Mouse (Mus musculus) erythroblast, adult 5-6 weeks (primary cell): ENCODE results near the gene Osgepl1. TPM values are rescaled to one million over a fixed set of nuclear protein-coding genes. Genes with fewer than 3 reads are reported as not detected.
A peak's percentile ranks its signal among the peaks of the same experiment; 100 is the strongest.
"Not testable (repeated sequence)": the region's sequence is repeated elsewhere in the genome, so short reads cannot be mapped to it uniquely, and the experiment has no call there.

Experiments
- ATAC-seq: replicated peaks from 2 replicates; pipeline ENCODE4 v1.8.0; 2016; ENCODE audit warnings: moderate number of reproducible peaks, mild to moderate bottlenecking, moderate TSS enrichment, inconsistent platforms; ENCODE audit not compliant: poor library complexity, low FRiP score, severe bottlenecking
- total RNA-seq, 2 experiments: library from RNA; stranded (forward) in 1 of 2; stranded (reverse) in 1 of 2; fragments of 150-400 nt in 1 of 2; fragments of 200-764, 138-1000 nt in 1 of 2; gene quantifications; 2 replicates each; pipeline versions ENCODE4 v1.2.3 to v1.2.4; 2015 to 2017; ENCODE audit warnings: low replicate concordance in 2 of 2

The Osgepl1 gene
- 1.5 and 9.6 TPM in 2 replicates for total RNA-seq (2015; ENCODE audit: low replicate concordance)
- total RNA-seq (2017; ENCODE audit: low replicate concordance) = 6.1 and 10.9 TPM in 2 replicates

DNA sequence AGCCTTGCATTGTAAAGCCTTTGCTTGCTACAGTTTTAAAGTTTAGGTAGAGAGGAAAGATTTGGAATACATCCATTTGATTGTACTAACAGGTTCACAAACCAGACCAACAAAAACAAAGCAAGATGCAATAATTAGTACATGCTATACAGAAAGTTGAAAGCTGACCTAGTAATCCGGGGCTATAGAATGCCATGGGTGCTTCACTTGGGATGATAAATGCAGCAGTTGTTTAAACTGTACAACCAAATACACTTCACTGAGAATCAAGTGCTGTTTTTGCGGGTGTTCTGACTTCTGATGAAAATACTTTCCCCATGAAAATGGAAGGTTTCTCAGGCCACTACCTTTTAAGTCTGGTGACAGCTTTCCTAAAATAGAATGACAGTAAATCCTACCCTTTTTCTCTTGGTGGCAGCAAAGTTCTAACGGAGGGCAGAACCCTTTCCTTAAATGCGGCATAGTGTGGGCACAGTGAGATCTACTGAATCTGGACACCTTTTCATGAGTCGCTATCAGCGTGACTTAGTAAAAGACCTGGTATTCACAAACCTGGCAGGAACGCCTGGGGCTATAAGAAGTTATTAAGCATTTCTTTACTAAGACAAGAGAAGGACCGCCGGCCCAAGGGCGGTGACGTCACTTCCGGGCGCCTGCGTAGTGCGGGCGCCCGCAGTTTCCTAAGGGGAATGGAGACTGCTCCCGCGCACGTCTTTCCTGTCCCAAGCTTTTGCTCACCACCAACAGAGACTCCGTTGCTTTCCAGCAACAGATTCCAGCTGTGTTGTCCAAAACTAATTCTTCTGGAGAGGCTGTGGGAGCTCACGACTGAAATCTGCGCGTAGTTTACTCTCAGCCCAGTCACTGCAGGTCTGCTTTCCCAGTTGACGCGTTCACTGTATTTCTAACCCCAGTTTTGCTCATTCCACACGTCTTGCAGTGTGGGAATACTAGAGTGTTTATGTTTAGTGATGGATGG lies at the start of gene Osgepl1:
Gene Osgepl1 (plus strand): TSS at position 636 of the 979 bp plus-strand sequence.
- peak; percentile 99 for ATAC-seq

DNA sequence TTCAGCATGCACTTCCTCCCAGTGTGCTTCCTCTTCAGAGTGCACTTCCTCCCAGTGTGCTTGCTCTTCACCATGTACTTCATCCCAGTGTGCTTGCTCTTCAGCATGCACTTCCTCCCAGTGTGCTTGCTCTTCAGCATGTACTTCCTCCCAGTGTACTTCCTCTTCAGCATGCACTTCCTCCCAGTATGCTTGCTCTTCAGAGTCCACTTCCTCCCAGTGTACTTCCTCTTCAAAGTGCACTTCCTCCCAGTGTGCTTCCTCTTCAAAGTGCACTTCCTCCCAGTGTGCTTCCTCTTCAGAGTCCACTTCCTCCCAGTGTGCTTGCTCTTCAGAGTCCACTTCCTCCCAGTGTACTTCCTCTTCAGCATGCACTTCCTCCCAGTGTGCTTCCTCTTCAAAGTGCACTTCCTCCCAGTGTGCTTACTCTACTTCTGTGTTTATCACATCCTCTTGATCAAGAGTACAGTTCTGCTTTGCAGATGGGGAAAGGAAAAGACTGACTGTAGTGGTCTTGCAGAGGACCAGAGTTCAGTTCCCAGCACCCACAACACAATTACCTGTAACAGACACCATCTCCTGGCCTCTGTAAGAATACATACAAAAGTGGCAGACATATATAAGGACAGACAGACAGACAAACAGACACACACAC lies 48.3 kb upstream of the Osgepl1 start:
- not testable (repeated sequence) for ATAC-seq

DNA sequence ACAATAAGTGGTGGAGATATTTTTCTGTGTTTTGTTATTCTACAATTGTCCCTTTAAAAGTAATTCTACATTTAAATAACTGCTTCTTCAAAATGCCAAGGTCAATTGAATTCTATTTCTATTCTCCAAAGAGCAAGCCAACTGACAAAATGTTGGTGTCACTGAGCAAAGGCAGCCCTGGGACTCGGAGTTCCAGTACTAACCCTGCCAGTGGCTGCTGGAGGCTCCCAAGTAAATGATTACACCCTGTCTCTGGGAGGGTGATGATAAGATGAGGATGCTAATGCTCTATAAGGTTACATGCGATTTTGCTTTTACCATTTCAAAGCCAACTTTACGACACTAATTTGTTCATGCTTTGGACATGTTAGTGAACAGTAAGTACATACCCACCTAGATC lies 43.5 kb upstream of the Osgepl1 start:
- ATAC-seq = no peak

- no peak for ATAC-seq
Observed at GRCm38 (mm10) chr1:53272646-53273045, 40.8 kb upstream of the Osgepl1 start.

DNA sequence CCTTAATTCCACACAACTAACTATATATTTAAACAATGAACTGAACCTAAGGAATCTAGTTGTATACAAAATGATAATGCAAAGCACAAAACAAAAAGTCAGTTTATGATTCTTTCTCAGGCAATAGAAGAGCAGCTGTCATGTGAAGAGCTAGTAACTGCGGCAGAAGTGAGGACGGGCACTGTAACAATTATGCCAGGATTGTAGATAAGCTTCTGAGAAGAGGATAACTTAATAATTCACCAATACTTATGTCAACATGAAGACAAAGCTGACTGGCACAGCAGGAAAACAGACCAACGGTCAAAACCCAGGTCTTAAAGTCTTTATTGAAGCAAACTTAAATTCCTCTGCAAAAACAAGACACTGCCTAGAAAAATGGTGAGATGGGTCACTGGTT lies 22.2 kb upstream of the Osgepl1 start:
- ATAC-seq = no peak

DNA sequence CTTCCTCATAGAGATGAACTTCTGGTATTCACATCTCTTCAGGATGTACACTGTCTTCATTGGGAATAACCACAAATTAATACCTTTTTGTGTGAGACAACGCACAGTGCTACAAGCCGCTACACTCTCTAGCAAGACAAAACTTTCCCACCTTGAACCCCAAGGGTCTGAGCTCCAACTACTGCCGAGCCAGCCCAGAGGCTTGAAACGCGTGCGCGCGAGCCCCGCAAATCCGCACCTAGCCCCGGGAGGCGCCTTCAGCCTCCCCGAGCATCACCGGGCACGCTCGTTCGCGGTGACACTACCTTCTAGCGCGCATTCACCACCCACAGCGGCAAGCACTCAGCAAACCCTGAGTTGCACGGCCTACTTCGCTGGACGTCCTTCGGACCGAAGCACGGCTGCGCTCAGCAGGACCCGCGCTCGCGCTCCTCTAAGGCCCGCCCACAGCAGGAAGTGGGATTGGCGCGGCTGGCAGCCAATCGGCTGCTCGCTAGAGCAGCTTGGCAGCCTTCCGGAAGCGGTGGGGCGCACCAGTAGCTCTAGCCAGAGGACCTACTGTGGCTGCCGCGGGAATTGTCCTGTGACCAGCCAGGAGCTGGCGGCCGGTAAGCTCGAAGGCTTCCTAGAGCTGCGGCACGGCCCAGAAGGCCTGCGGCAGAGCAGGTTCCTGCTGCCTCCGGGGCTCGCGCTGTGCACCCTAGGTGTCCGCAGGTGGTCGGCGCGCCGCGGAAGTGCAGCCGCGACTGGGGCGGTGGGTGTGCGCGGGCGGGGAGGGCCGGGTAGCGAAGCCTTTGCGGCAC lies 16.6 kb upstream of the Osgepl1 start, which contains the start of the genes Pms1, Ormdl1 and Gm28778:
Gene Pms1 (minus strand): TSS at position 438 of the 803 bp plus-strand sequence.
Gene Ormdl1 (plus strand): TSS at position 515 of the 803 bp plus-strand sequence.
Gene Gm28778 (plus strand): TSS at position 531 of the 803 bp plus-strand sequence.
- ATAC-seq = peak; percentile 99

- no peak for ATAC-seq
Observed at GRCm38 (mm10) chr1:53300506-53300905, 12.9 kb upstream of the Osgepl1 start.

GRCm38 (mm10) chr1:53321662-53322344 lies 8.4 kb downstream of the Osgepl1 start:
- ATAC-seq = no peak

- ATAC-seq = no peak
Observed at GRCm38 (mm10) chr1:53323254-53323653, 9.8 kb downstream of the Osgepl1 start.

GRCm38 (mm10) chr1:53324277-53324676 lies 10.9 kb downstream of the Osgepl1 start:
- ATAC-seq = no peak

- ATAC-seq = no peak
Observed at GRCm38 (mm10) chr1:53324827-53325494, 11.5 kb downstream of the Osgepl1 start.

- not testable (repeated sequence) for ATAC-seq
Observed at GRCm38 (mm10) chr1:53333527-53333926, 20.1 kb downstream of the Osgepl1 start.

DNA sequence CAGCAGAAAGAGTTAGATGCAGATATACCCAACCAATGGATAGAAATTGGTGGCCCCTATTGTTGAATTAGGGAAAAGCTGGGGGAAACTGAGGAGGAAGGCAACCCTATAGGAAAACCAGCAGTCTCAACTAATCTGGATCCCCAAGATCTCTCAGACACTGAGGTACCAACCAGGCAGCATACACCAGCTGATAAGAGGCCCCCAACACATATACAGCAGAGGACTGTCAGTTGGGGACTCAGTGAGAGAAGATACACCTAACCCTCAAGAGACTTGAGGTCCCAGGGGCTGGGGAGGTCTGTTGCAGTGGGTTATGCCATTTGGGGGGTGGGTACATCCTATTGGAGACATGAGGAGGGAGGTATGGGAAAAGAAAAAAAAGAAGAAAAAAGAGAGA lies 22.0 kb downstream of the Osgepl1 start:
- ATAC-seq = no peak

DNA sequence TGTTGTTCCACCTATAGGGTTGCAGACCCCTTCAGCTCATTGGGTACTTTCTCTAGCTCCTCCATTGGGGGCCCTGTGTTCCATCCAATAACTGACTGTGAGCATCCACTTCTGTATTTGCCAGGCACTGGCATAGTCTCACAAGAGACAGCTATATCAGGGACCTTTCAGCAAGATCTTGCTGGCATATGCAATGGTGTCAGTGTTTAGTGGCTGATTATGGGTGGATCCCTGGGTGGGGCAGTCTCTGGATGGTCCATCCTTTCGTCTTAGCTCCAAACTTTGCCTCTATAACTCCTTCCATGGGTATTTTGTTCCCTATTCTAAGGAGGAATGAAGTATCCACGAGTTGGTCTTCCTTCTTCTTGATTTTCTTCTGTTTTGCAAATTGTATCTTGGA lies 24.0 kb downstream of the Osgepl1 start:
- not testable (repeated sequence) for ATAC-seq

DNA sequence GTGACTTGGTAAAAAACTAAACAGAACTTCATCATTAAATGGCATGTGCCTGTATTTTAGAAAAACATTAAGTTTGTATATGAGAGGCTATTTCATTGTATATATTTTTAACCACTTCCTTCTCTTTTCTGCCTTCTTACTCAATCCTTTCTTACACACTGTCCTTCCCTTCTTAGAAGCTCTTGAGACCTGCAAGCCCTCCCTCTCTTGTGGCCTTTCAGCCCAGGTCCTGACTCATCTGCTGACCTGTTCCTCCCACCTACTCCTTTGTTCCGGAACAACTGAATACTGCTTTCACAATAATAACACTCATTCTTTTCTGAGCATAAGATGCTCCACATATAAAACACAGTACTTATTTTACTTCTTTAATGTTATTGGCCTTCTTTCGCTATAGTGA lies 27.6 kb downstream of the Osgepl1 start:
- no peak for ATAC-seq

DNA sequence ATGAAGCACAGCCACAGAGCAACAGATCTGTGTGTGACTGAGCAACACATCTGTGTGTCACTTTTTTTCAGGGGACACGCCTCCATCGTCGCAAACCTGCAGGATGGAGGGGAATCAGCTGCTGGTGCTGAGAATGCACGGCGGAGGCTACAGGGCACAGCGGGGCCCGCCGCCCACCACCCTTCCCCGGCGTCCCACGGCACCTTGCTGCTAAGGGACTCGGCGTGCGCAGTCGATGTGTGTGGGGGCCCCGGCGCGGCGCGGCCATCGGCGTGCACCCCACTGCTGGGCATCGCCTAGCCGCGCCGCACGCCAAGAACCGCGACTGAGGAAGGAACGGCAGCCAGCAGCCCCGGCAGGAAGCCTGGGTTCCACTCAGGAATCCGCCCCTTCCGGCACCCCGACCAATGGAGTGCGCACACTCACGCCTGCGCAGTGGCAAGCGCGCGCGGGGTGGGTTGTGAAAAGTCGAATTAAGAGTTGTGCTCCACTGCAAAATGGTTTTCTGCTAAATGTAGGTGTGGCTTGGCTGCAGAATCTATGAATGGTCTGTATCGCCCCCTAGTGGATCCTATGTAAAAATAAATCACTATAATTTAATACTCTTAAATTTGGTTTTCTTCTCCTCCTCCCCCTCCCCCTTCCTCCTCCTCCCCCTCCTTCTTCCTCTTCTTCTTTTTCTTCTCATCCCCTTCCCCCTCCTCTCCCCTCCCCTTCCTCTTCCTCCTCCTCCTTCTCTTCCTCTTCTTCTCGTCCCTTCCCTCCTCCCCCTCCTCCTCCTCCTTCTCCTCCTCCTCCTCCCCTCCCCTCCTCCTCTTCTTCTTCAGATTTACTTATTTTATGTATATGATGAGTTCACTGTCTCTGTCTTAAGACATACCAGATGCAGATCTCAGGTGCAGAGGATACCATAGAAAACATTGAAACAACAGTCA lies 39.2 kb downstream of the Osgepl1 start, which contains the start of the genes Asdurf, Gm28551 and Asnsd1:
Gene Asdurf (minus strand): TSS at position 293 of the 935 bp plus-strand sequence.
Gene Gm28551 (minus strand): TSS at position 341 of the 935 bp plus-strand sequence.
Gene Asnsd1 (minus strand): TSS at position 426 of the 935 bp plus-strand sequence.
- ATAC-seq = peak; percentile 100

GRCm38 (mm10) chr1:53358988-53359387 lies 45.6 kb downstream of the Osgepl1 start:
- ATAC-seq = no peak
